Mouse (Mus musculus) CH12F3 (cell line): ENCODE measurements around the gene Clca3a2.
"Not testable (repeated sequence)": the region's sequence is repeated elsewhere in the genome, so short reads cannot be mapped to it uniquely, and the experiment has no call there.

Source experiments
- in situ Hi-C: fragments of 300-500 bp; cut with MboI; formaldehyde crosslinking; loops from 2 replicates; pipeline ENCODE4 v1.14.3; 2020; ENCODE audit warnings: low sequenced_read_pairs

Gene Clca3a2

GRCm38 (mm10) chr3:144819219-144819618 lies at the start of gene Clca3a2:
Gene Clca3a2 (minus strand): TSS chr3:144819494.
- in situ Hi-C loops: not testable (repeated sequence)

- in situ Hi-C loops: no loop called here
These were observed 30.3 kb upstream of the Clca3a2 start for GRCm38 (mm10) chr3:144849584-144849983.

GRCm38 (mm10) chr3:144849014-144849556 lies 29.8 kb upstream of the Clca3a2 start, which contains the start of gene Clca3b:
Gene Clca3b (minus strand): TSS chr3:144849357.
- in situ Hi-C loops: not testable (repeated sequence)

DNA sequence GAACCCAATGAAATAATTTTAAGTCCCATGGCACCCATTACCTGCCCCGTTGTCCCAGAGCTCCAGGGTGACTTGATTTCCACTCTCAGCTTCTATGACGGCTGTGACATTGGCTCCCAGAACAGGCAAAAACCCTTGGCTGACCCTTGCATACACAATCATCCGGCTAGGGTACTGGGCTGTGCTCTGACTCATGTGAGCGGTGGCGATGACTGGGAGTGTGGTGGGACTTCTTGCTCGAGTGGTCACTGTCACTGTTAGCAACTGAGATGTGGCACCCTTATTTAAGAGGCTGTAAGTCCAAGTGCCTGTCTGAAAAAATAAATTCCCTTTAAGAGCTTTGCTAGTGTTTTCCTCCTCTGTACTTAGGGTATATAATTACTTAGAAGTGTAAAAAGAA lies 8.0 kb upstream of the Clca3a2 start:
- in situ Hi-C loops: no loop called here

GRCm38 (mm10) chr3:144825151-144825550 lies 5.9 kb upstream of the Clca3a2 start:
- in situ Hi-C loops: no loop called here

DNA sequence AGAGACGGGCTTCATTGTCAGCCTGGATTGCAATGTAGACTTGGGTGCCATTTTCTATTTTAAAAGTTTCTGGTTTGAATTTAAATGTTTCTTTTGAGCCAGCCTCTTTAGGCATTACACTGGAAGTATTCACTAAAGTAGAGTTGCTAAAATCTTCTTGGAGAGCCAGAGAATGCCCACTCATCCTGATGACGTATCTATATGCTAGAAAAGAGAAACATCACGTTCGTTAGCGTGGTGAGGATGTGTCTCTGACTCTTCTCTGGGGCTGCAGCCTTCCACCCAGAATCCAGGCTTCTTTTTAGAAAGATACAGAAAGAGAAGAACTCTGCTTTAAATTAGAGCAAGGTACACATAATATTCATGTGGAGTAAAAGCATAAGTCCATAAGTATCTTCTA lies 4.0 kb upstream of the Clca3a2 start:
- in situ Hi-C loops: no loop called here

GRCm38 (mm10) chr3:144820632-144821031 lies 1.3 kb upstream of the Clca3a2 start:
- in situ Hi-C loops: no loop called here

DNA sequence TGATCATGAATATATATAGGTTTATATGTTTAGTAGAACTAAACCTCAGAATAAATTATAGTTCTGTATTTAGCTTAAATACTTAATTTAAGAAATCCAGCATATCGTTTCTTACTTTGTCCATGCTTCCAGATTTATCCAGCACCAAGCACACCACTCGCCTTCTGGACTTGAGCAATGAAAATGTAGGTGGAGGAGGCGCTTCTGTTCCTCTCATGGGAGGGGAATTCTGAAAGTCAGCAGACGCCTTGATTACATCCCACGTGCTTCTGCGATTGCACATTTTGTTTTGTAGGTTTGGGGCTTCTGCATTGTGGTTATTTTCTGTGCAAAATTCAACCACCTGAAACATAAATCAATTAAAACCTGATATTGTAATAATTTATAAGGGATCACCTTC lies 6.0 kb downstream of the Clca3a2 start:
- in situ Hi-C loops: not testable (repeated sequence)

- in situ Hi-C loops: no loop called here
These were observed 7.5 kb downstream of the Clca3a2 start for GRCm38 (mm10) chr3:144811821-144812220.

- in situ Hi-C loops: not testable (repeated sequence)
These were observed 11.0 kb downstream of the Clca3a2 start for GRCm38 (mm10) chr3:144808153-144808925.

- in situ Hi-C loops: not testable (repeated sequence)
These were observed 12.7 kb downstream of the Clca3a2 start for GRCm38 (mm10) chr3:144806626-144807025.

DNA sequence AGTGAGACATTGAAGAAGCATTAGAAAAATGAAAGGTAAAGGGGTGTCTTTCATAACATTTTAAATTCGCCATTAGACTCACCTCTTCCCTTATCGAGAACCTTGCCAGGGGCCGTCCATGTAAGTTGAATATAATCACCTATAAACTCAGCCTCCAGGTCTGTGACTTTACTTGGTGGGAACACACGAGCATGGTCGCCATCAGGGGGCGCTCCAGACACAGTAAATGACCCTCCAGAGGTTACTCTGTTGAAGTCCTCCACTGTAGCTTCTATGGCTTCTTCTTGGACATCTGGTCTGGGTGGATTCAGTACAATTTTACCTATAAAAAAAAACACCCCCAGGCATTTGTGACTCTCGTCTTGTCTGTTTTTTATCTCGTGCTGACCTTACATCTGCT lies 17.4 kb downstream of the Clca3a2 start:
- in situ Hi-C loops: no loop called here

GRCm38 (mm10) chr3:144785181-144786148 lies 33.8 kb downstream of the Clca3a2 start:
- in situ Hi-C loops: no loop called here

DNA sequence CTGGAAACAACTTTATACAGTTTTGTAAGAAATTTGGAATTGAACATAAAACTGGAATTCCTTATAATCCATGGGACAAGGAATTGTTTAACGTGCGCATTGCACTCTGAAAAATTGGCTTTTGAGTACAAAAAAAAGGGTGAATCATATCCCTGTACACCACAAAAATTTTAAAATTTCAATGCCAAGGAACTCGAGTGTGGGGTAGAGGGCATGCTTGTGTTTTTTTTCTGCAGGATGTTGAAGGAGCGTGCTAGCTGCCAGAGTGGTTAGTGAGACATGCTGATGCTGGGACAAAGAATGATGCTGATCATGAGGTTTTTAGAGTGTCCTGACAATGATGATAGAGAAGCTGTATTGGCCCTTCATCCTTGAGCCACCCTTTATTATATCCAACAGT lies 54.1 kb downstream of the Clca3a2 start:
- in situ Hi-C loops: no loop called here

GRCm38 (mm10) chr3:144761454-144761853 lies 57.8 kb downstream of the Clca3a2 start:
- in situ Hi-C loops: no loop called here

DNA sequence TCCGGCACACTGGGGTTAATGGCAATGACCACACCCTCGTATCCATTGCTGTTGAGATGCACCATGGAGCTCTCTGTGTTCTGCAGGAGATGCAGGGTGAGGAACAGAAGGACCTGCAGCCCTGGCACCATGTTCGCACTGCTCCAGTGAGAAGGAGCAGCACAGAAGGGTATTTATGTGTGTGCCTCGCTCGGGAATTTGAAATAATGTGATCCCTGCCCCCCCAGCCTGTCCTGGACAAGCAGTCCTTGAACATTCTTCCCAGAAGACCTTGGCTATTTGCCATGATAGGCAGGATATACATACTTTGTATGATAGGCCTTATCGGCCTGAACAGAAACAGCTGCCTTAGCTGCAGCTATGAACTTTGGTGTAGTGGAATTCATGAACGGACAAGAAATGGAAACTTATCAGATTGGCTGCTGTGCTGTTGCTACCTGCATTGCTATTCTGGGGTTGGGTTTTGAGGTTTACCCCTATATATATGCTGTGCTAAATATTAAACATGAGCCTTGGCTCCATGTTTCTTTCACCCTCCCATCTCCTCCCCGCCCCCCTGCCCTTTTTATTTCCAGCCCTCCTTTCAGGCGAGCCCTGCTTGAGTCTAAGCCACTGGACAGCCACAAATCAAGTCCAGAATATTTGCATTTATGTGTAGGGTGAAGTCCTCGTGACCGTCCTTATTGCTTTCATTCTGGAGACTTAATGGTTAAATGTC lies 58.5 kb downstream of the Clca3a2 start, which contains the start of gene Clca3a1:
Clca3a1 (minus strand) TSS at position 386 of the 718 bp plus-strand sequence.
- in situ Hi-C loops: no loop called here

DNA sequence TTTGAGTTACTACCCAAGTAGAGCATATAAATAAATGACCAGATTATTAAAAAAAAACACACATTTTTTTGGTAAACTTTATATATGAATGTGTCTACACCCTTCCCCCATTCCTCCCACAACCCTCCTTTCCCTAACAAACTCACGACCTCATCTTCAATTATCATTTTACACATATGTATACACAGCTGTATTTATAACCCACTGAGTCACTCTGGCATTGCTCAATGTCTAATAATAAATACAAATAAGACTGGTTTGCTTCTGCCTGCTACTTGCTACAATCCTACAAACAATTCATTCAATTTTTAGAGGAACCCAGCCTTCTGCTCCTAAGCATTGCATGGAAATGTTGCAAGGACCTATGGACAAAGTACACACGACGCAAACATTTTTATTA lies 59.6 kb downstream of the Clca3a2 start:
- in situ Hi-C loops: no loop called here

- in situ Hi-C loops: not testable (repeated sequence)
These were observed 63.2 kb downstream of the Clca3a2 start for GRCm38 (mm10) chr3:144756103-144756502.

DNA sequence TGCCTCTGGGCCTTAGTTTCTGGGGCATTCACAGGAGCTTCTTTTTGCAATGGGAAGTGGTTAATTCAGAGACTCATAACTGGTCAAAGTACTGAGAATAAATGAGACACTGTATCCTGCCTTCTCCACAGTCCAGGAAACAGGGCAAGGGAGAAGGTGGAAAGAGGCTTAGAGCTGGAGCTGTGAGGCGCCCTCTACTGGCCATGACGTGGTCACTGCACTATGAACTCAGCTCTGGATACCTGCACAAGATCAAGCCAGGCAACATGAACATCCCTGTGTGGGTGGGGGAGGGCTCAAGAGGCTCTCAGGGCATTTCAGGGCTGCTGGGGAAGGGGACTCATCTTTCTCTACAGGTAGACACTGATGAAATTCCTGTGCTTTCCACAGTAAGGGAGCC lies 66.2 kb downstream of the Clca3a2 start:
- in situ Hi-C loops: no loop called here
